Mouse (Mus musculus) bone marrow macrophage, adult 2 months (primary cell): ENCODE measurements around the gene Zfp385a.

Experiments used
- CTCF ChIP-seq: IDR thresholded peaks from 2 replicates; pipeline ENCODE4 v1.5.1; 2012; ENCODE audit warnings: low read depth, mild to moderate bottlenecking, low read length, moderate library complexity
- POLR2A ChIP-seq: IDR thresholded peaks from 2 replicates; pipeline ENCODE4 v1.6.1; 2012; ENCODE audit warnings: mild to moderate bottlenecking, low read depth, low read length, borderline replicate concordance

DNA sequence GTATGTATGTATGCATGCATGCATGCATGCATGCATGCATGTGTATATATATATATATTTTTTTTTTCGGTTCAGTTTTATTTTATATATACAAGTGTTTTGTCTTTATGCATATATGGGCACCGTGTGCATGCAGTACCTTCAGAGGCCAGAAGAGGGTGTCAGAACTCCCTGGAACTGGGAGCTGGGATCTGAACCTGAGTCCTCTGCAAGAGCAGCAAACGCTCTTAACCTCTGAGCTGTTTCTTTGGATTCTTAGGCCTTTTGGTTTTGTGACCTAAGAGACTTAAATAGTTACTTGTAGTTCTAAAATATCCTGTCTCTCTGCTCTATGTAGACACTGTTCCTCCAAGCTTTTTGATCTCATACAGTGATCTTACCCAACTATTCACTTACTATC, 55.8 kb downstream of the Zfp385a start:
- TF ChIP-seq POLR2A: no peak
- TF ChIP-seq CTCF: 0 out of 2 replicates have a peak, but pooled peaks have one; percentile 23
